Mouse (Mus musculus): ENCODE data around the gene Frk.
"Not testable (repeated sequence)": the region's sequence is repeated elsewhere in the genome, so short reads cannot be mapped to it uniquely, and the experiment has no call there.

Gene Frk

DNA sequence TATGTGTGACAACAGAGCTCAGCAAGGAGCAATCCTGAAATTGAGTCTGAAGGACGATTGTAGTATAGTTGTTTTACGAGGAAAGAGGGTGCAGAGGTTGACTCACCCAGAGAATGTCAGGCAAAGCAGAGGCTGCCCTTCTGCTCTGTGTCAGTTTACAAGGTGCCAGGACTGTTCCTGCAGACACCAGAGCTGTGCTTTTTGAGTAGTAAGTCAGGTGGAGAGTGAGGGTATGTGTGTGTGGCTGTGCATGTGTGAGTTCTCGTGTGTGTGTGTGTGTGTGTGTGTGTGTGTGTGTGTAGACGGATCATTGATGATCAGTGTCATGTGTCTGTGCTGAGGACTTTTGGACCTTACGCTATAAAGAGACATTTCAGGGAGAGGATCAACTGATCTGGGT lies 68.4 kb downstream of the Frk start:
- in situ Hi-C loops (cut with MboI; ENCODE audit: low pct_unique_long_range_greater_than_20kb in 1 of 2, low sequenced_read_pairs in 2 of 2, unreplicated experiment in 1 of 2): no loop called here

DNA sequence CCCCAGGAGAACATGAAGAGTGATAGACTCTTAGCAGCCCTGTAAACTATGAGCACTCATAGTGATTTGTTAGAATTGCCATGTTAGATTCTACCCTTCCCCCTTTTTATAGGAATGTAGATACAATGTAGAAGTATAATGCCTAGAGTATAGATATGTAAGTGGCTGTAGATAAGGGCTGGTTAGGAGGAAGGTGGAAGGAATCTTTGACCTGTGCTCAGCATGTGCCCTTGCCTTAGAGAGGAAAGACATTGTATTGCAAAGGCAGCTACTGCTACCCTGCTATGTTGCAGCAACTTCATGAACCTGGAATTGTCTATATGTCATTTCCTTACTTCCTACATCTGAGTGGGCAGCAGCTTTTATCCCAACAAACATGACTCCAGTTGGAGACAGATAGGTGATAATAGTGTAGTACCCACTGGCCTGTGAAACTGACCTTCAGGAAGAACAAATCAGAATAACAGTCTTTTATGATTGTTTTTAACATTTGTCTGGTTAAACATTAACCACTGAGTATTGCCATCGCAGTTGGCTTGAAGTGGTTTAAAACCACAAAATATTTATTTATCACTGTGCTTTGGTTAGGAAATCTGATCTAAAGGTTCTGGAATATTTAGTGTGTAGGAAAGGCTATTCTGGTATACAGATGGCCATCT lies 80.4 kb downstream of the Frk start:
- in situ Hi-C loops (cut with MboI; ENCODE audit: low pct_unique_long_range_greater_than_20kb in 1 of 2, low sequenced_read_pairs in 2 of 2, unreplicated experiment in 1 of 2): no loop called here

DNA sequence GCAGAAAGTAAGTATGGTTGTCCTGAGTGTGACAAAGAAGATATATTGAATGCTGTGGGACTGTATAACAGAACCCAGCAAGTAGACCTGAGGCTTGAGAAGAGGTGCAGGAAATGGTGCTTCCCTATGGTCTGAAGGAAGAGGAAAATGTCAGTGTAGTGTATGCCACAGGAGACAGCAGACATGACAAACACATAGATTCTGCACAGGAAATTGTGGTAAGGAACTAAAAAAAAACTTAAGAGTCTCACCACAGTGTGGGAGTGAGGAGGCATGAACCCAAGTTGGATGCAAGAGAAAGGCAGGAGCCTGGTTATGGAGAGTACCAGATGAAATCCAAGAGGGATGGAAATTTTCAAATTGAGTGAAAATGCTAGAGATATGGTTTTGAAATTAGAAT lies 132.3 kb downstream of the Frk start:
- in situ Hi-C loops (cut with MboI; ENCODE audit: low pct_unique_long_range_greater_than_20kb in 1 of 2, low sequenced_read_pairs in 2 of 2, unreplicated experiment in 1 of 2): no loop called here

DNA sequence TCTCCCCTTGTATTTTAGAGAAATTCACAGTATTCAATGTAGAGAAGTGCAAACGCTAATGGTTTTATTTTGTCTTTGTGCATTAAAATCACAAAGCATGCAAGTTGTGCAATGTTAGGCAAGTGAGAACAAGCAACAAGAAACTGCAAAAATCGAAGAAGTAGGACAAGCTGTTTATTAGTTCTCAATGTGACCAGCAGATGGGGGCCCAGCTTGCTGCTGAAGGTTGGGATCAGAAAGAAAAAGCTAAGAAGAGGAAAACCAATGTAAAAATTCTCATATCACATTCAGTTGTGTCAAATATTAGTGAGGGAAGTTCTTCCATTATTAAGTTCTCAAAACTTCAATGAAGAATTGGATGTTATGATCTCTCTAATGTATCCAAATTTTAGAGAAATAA lies 134.0 kb downstream of the Frk start:
- in situ Hi-C loops (cut with MboI; ENCODE audit: low pct_unique_long_range_greater_than_20kb in 1 of 2, low sequenced_read_pairs in 2 of 2, unreplicated experiment in 1 of 2): no loop called here

DNA sequence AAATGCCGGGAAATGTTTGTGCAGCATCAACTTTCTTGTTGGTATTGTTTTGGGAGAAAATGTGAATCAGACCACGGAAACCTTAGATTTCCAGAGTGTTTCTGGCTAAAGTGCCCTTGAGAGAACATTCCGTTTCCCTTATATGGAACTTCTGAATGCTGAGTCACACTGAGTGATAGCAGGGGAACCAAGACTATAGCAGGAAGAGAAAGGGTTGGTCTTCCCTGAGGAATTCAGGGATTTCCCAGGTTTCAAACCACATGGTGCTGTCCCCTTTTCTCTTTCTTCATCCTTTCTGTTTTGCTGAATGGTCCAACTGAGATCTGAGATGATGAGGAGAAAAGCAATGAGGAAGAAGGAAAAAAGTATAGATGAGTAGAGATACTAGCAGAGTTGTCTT lies 135.3 kb downstream of the Frk start:
- in situ Hi-C loops (cut with MboI; ENCODE audit: low pct_unique_long_range_greater_than_20kb in 1 of 2, low sequenced_read_pairs in 2 of 2, unreplicated experiment in 1 of 2): no loop called here

DNA sequence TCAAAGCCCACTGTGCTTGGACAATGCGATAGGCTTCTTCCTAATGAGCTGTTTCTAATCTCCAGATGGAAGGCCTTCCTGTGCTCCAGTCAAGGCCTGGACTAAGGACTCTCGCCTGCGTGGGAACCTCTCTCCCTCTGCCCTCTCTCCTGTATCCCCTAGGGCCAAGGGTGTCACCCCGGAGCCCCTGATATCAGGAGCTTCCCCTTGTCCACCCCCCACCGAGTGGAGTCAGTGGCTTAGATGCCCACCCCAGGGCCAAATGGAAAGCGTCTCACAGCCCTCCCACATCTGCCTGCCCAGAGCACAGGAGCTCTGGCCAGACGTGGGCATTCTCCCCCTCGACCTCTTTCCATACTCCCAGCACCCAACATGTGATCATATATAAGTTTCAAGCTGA lies 137.3 kb downstream of the Frk start:
- in situ Hi-C loops (cut with MboI; ENCODE audit: low pct_unique_long_range_greater_than_20kb in 1 of 2, low sequenced_read_pairs in 2 of 2, unreplicated experiment in 1 of 2): not testable (repeated sequence)

DNA sequence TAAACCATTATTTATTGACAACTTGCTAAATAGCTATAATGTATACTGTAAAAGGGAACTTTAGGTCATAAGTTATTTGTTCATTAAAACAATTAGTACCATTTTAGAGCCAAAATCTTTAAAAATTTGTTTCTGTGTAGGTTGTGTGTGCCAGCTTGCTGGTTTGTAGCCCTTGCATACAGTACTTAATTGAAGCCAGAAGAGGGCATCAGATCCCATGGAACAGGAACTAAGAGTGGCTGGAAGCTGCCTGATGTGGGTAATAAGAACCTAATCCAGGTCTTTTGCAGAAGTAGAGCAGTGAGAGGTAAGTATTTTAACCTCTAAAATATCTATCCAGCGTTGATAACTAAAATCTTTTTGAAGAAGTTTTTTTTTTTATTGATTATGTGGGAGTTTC lies 155.0 kb downstream of the Frk start:
- in situ Hi-C loops (cut with MboI; ENCODE audit: low pct_unique_long_range_greater_than_20kb in 1 of 2, low sequenced_read_pairs in 2 of 2, unreplicated experiment in 1 of 2): no loop called here
